1 mouse cellular context compared by ENCODE assay signal in the genomic region with DNA sequence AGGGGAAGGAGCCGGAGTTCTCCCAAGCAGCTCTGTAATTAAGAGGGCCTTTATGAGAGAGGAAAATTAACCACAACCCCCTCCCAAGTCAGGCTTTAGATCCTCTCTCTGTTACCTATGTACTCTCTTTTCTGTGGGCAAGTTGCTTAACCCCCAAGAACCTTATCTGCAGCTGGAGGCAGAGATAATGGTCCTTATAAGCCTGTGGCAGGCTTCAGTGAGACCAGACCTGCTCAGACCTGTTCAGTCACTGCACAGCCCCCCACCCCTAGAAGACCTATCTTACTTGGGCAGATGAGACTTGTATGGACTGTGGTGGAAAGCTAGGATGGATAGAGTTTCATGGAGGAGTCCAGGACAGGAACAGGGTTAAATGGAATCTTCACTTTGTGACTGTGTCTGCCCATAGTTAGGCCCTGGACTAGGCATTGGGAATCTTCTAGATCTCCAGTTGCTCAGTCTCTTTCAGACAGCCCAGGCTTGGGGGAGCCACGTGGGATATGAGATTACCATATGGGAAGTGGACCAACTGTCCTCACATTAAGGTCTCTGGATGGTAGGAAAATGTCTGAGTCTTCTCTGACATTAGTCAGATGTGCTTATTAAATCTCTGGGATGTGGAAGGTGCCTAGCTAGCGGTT.
A peak's percentile ranks its signal among the peaks of the same experiment; 100 is the strongest.
TF ChIP-seq lines count a peak whose summit lies in the region.

No protein-coding gene starts in this region.

TF ChIP-seq in MEL, 35 proteins besides CTCF, POLR2A, EP300 and RAD21 (continued from another document):
- TF ChIP-seq NELFE (IDR thresholded peaks at IDR 0.05; ENCODE audit: low read depth, low read length) (no peak; the same call in 1 of the 2 replicates), TCF12 (IDR thresholded peaks at IDR 0.05; ENCODE audit: low read depth, low read length) (peak; percentile 99), TBP (IDR thresholded peaks at IDR 0.05; ENCODE audit: low read depth, low read length) (peak; percentile 72), RCOR1 (IDR thresholded peaks at IDR 0.05; ENCODE audit: low read depth, low read length) (peak; percentile 96), MEF2A (IDR thresholded peaks at IDR 0.05; ENCODE audit: extremely low read depth, insufficient replicate concordance, low read depth, low read length, poor library complexity, severe bottlenecking) (no peak), MYB (IDR thresholded peaks at IDR 0.05; ENCODE audit: low read depth, low read length) (peak; percentile 80), GABPA (IDR thresholded peaks at IDR 0.05; ENCODE audit: low read depth, low read length) (no peak), MAFK (IDR thresholded peaks at IDR 0.05; ENCODE audit: borderline replicate concordance, low read depth, low read length) (peak; percentile 85), CHD1 (IDR thresholded peaks at IDR 0.05; ENCODE audit: low read depth, low read length) (0 out of 2 replicates have a peak, but pooled peaks have one; percentile 87), NRF1 (IDR thresholded peaks at IDR 0.05; ENCODE audit: insufficient read depth, low read depth, low read length, poor library complexity, severe bottlenecking) (no peak), UBTF (IDR thresholded peaks at IDR 0.05; ENCODE audit: borderline replicate concordance, insufficient read depth, low read depth, low read length) (0 out of 2 replicates have a peak, but pooled peaks have one; percentile 48), BHLHE40 (IDR thresholded peaks at IDR 0.05; ENCODE audit: borderline replicate concordance, low read depth, low read length) (peak; percentile 82; the same call in 1 of the 2 replicates), KAT2A (conservative IDR thresholded peaks at IDR 0.05; ENCODE audit: low read depth, low read length) (0 out of 2 replicates have a peak, but pooled peaks have one; percentile 34), ZMIZ1 (IDR thresholded peaks at IDR 0.05; ENCODE audit: low read depth, low read length) (peak; percentile 90), SMC3 (IDR thresholded peaks at IDR 0.05; ENCODE audit: low read depth, low read length) (no peak), ETS1 (IDR thresholded peaks at IDR 0.05; ENCODE audit: low read depth, low read length) (peak; percentile 98), GATA1 (IDR thresholded peaks at IDR 0.05; ENCODE audit: low read depth, low read length) (peak; percentile 100), HCFC1 (IDR thresholded peaks at IDR 0.05; ENCODE audit: low read depth, low read length) (peak; percentile 64), POLR2AphosphoS5 (IDR thresholded peaks at IDR 0.05; ENCODE audit: borderline replicate concordance, low read depth, low read length) (no peak), ZKSCAN1 (IDR thresholded peaks at IDR 0.05; ENCODE audit: low read depth, low read length) (peak; percentile 31; the same call in 1 of the 2 replicates), USF2 (IDR thresholded peaks at IDR 0.05; ENCODE audit: borderline replicate concordance in 1 of 2, insufficient read depth in 1 of 2, low read depth in 1 of 2, low read length in 2 of 2) (no peak), SIN3A (IDR thresholded peaks at IDR 0.05; ENCODE audit: low read length) (peak; percentile 85), MXI1 (IDR thresholded peaks at IDR 0.05; ENCODE audit: low read depth, low read length) (peak; percentile 65; the same call in 1 of the 2 replicates), ZNF384 (IDR thresholded peaks at IDR 0.05; ENCODE audit: low read depth, low read length) (peak; percentile 25; the same call in 1 of the 2 replicates), ELF1 (IDR thresholded peaks at IDR 0.05; ENCODE audit: low read depth, low read length) (peak; percentile 54; the same call in 1 of the 2 replicates), MAZ (IDR thresholded peaks at IDR 0.05; ENCODE audit: low read depth, low read length) (peak; percentile 99), JUND (IDR thresholded peaks at IDR 0.05; ENCODE audit: low read depth, low read length) (peak; percentile 57; the same call in 1 of the 2 replicates), ZC3H11A (IDR thresholded peaks at IDR 0.05; ENCODE audit: low read depth, low read length) (no peak; the same call in 1 of the 2 replicates)
